Mouse (Mus musculus) neural tube, embryonic 12.5 days (tissue): ENCODE results near the gene Eprs. TPM values are rescaled to one million over a fixed set of nuclear protein-coding genes. Genes with fewer than 3 reads are reported as not detected.
A peak's percentile ranks its signal among the peaks of the same experiment; 100 is the strongest.
"Not testable (repeated sequence)": the region's sequence is repeated elsewhere in the genome, so short reads cannot be mapped to it uniquely, and the experiment has no call there.

Experiments
- ATAC-seq: fragments of 200-750 bp; cut with Nextera tagmentation; 2 replicates; pipeline ENCODE4 v1.8.0; 2017; ENCODE audit warnings: low read depth, mild to moderate bottlenecking, moderate TSS enrichment, moderate library complexity; ENCODE audit not compliant: low FRiP score
- H3K27ac ChIP-seq: fragments of 300-500 bp; sonication (generic); 2 replicates; pipeline ENCODE4 v1.5.1; 2016
- H3K27me3 ChIP-seq: fragments of 300-500 bp; sonication (generic); replicated peaks from 2 replicates; pipeline ENCODE4 v1.6.1; 2016; ENCODE audit warnings: mild to moderate bottlenecking
- H3K36me3 ChIP-seq: fragments of 300-500 bp; sonication (generic); 2 replicates; pipeline ENCODE4 v1.6.1; 2016; ENCODE audit warnings: mild to moderate bottlenecking
- H3K4me1 ChIP-seq: fragments of 300-500 bp; sonication (generic); 2 replicates; pipeline ENCODE4 v1.6.1; 2016
- H3K4me2 ChIP-seq: fragments of 300-500 bp; sonication (generic); replicated peaks from 2 replicates; pipeline ENCODE4 v1.6.1; 2016; ENCODE audit warnings: mild to moderate bottlenecking
- H3K4me3 ChIP-seq: fragments of 300-500 bp; sonication (generic); 2 replicates; pipeline ENCODE4 v1.5.1; 2016
- H3K9ac ChIP-seq: fragments of 300-500 bp; sonication (generic); 2 replicates; pipeline ENCODE4 v1.6.1; 2016; ENCODE audit warnings: mild to moderate bottlenecking
- H3K9me3 ChIP-seq: fragments of 300-500 bp; sonication (generic); 2 replicates; pipeline ENCODE4 v1.6.1; 2016; ENCODE audit warnings: mild to moderate bottlenecking
- WGBS: fragments of 180-500 bp; shearing (Covaris S2); methylation state at CpG from one replicate; pipeline ENCODE4 v1.1.7; 2016; 5-methylcytosine and 5-hydroxymethylcytosine counted together
- polyA plus RNA-seq: library from polyadenylated mRNA; unstranded; fragments of >200 nt; fragmentation: Nextera tagmentation; extraction: Ambion mirVana; gene quantifications from 2 replicates; pipeline ENCODE4 v1.2.1, GENCODE M21; 2016

Eprs gene
- polyA plus RNA-seq: 130 and 143 TPM in 2 replicates

GRCm38 (mm10) chr1:185362677-185363520 lies at the start of gene Eprs:
Gene Eprs (plus strand): TSS chr1:185363044.
- Histone ChIP-seq H3K27me3 (no peaks in the 10 kb centered on the region), H3K36me3 (peaks cover 13% of the 10 kb centered on the region), H3K27ac (peak within 1 kb of the TSS; percentile 82), H3K4me1 (peaks cover 21% of the 10 kb centered on the region), H3K4me2 (peak within 1 kb of the TSS; percentile 79), H3K4me3 (peak within 1 kb of the TSS; percentile 97), H3K9ac (peak within 1 kb of the TSS; percentile 90), H3K9me3 (no peaks in the 10 kb centered on the region)
- peak; percentile 95 for ATAC-seq
- WGBS: under 1% methylated on average over 92 of the region's 92 CpGs

GRCm38 (mm10) chr1:185314546-185314945 lies 48.3 kb upstream of the Eprs start:
- no peaks in the 10 kb centered on the region for H3K27me3 ChIP-seq
- ATAC-seq: no peak
- WGBS: 95% methylated on average over 4 of the region's 4 CpGs
- H3K9ac ChIP-seq: no peak overlapping the region
- no peaks in the 10 kb centered on the region for H3K9me3 ChIP-seq
- no peak overlapping the region for H3K4me2 ChIP-seq
- H3K4me3 ChIP-seq: no peak overlapping the region
- no peak overlapping the region for H3K27ac ChIP-seq
- H3K36me3 ChIP-seq: peaks cover 53% of the 10 kb centered on the region
- no peaks in the 10 kb centered on the region for H3K4me1 ChIP-seq

DNA sequence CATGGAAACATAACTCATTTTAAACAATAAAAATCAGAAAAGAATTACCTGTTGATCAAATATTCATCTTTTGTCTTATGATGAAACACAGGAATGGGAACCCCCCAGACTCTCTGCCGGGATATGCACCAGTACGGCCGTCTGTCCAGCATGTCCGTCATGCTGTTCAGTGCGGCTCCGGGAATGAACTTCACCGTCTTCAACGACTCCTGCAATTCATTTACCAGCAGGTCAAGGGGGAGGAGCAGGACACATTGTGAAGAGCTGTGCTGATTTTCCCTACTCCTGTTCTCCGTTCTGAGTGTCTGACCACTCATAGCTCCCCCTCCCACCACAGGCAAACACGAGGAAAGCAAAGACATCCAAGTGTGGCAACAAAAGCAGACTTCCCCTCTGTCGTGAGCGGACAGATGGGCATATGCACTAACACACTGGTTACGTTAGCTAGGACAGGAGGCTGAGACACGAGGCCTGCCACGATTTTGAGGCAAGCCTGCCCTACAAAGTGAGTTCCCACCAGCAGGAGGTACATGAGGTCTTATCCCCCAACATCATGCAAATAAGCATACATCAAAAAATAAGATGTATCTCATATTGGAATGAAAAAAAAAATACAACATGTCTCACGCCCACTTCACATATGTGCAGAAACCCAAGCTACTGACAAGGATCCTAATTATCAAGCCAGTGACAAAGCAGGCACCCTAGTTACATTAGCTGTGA lies 46.8 kb upstream of the Eprs start:
- Histone ChIP-seq H3K36me3 (peaks cover 63% of the 10 kb centered on the region), H3K4me2 (no peak overlapping the region), H3K4me3 (no peak overlapping the region), H3K9me3 (no peaks in the 10 kb centered on the region), H3K27ac (no peak overlapping the region), H3K9ac (no peak overlapping the region), H3K4me1 (no peaks in the 10 kb centered on the region), H3K27me3 (no peaks in the 10 kb centered on the region)
- no peak for ATAC-seq
- 87% methylated on average over 16 of the region's 16 CpGs for WGBS

GRCm38 (mm10) chr1:185327754-185328345 lies 35.0 kb upstream of the Eprs start:
- not testable (repeated sequence) for ATAC-seq, H3K4me3 ChIP-seq, H3K9ac ChIP-seq, H3K27me3 ChIP-seq, H3K27ac ChIP-seq, H3K9me3 ChIP-seq
- Histone ChIP-seq H3K4me1 (peaks cover 11% of the 10 kb centered on the region), H3K4me2 (peak overlapping the region; percentile 76), H3K36me3 (peaks cover 32% of the 10 kb centered on the region)
- 69% methylated on average over 3 of the region's 3 CpGs for WGBS

- Histone ChIP-seq H3K27ac (peak within 1 kb of the TSS; percentile 75), H3K9ac (peak within 1 kb of the TSS; percentile 87), H3K4me1 (peaks cover 14% of the 10 kb centered on the region), H3K36me3 (peaks cover 20% of the 10 kb centered on the region), H3K4me3 (peak within 1 kb of the TSS; percentile 89), H3K4me2 (peak within 1 kb of the TSS; percentile 76), H3K9me3 (no peaks in the 10 kb centered on the region), H3K27me3 (no peaks in the 10 kb centered on the region)
- peak; percentile 87 for ATAC-seq
- WGBS: under 1% methylated on average over 76 of the region's 76 CpGs
Observed at GRCm38 (mm10) chr1:185328721-185329610, 33.9 kb upstream of the Eprs start, which contains the start of gene Iars2. Gene Iars2 (minus strand): TSS chr1:185329396.

DNA sequence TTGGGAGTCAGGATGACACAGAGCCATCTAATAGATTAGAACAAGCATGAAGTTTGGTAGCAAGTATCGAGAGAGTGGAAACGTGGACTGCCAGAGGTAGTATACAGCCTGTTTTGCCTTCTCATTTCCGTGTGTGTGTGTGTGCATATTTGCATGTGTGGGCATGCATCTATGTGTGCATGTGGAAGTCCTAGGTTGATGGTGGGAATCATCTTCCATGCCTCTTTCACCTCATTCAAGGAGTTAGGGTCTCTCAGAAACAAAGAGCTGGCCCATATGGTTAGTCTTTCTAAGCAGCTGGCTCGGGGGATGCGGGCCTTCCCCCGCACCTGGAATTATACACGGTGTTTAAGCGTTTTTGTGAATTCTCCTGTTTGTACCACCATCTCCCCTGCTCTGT lies 33.0 kb upstream of the Eprs start:
- Histone ChIP-seq H3K9me3 (no peaks in the 10 kb centered on the region), H3K4me3 (no peak overlapping the region), H3K4me1 (peaks cover 14% of the 10 kb centered on the region), H3K4me2 (peak overlapping the region; percentile 76), H3K27me3 (no peaks in the 10 kb centered on the region), H3K9ac (no peak overlapping the region), H3K27ac (no peak overlapping the region), H3K36me3 (peaks cover 16% of the 10 kb centered on the region)
- no peak for ATAC-seq
- WGBS: 93% methylated on average over 8 of the region's 8 CpGs

- H3K9ac ChIP-seq: no peak overlapping the region
- H3K4me3 ChIP-seq: no peak overlapping the region
- peaks cover 17% of the 10 kb centered on the region for H3K4me1 ChIP-seq
- no peak for ATAC-seq
- peaks cover 9% of the 10 kb centered on the region for H3K36me3 ChIP-seq
- H3K27ac ChIP-seq: no peak overlapping the region
- H3K4me2 ChIP-seq: peak overlapping the region; percentile 72; the same call in 1 of the 2 replicates
- H3K27me3 ChIP-seq: no peaks in the 10 kb centered on the region
- WGBS: 55% methylated on average over 5 of the region's 5 CpGs
- no peaks in the 10 kb centered on the region for H3K9me3 ChIP-seq
Observed at GRCm38 (mm10) chr1:185331364-185331763, 31.5 kb upstream of the Eprs start.

DNA sequence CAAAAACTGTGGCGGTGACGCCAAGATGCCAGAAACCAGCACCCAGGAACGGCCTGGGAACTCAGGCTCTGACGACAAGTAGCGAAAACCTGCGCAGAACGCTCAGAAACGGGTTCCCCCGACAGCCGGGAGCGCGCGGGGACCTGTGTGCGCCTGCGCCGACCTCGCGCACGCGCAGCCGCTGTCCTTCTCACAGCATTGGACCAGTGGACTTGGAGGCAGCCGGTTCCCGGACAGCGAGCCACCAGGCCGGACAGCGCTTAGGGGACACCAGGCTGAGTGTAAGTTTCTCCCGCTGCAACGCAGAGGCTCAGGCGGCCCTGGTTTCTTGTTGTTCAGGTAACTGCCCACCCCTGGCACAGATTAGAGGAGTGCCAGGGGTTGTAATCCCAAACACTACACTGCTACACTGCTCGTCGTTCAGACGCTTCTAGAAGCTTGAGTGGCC lies 30.8 kb upstream of the Eprs start, which contains the start of gene Bpnt1:
TSS of gene Bpnt1 (plus strand) at position 167 of the 448 bp plus-strand sequence.
- Histone ChIP-seq H3K27me3 (no peaks in the 10 kb centered on the region), H3K4me1 (peaks cover 17% of the 10 kb centered on the region), H3K27ac (no peak within 1 kb of the TSS), H3K9ac (peak within 1 kb of the TSS; percentile 76), H3K36me3 (peaks cover 2% of the 10 kb centered on the region), H3K4me2 (peak within 1 kb of the TSS; percentile 72), H3K4me3 (peak within 1 kb of the TSS; percentile 64), H3K9me3 (no peaks in the 10 kb centered on the region)
- ATAC-seq: peak; percentile 83
- WGBS: under 1% methylated on average over 32 of the region's 32 CpGs

DNA sequence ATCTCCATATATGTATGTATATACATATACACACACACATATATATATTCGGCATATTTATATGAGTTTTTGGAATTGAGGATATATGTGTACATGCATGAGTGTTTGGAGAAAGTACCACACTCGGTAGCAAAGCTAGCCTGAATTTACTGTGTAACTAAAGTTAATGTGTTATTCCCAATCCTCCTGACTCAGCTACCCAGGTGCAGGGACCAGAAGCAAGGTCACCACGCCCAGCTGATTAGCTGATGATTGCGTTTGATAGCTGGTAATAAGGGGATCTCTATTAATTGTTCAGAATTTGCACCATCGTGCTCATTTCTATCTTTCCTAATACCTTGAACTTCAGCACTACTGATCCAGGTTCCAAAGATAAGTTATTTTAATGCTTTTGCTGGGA lies 29.2 kb upstream of the Eprs start:
- WGBS: 90% methylated on average over 5 of the region's 5 CpGs
- ATAC-seq: no peak
- Histone ChIP-seq H3K9me3 (no peaks in the 10 kb centered on the region), H3K36me3 (no peaks in the 10 kb centered on the region), H3K27ac (no peak overlapping the region), H3K4me1 (peaks cover 10% of the 10 kb centered on the region), H3K4me2 (no peak overlapping the region), H3K9ac (no peak overlapping the region), H3K27me3 (no peaks in the 10 kb centered on the region), H3K4me3 (no peak overlapping the region)

GRCm38 (mm10) chr1:185334136-185334535 lies 28.7 kb upstream of the Eprs start:
- Histone ChIP-seq H3K4me1 (peaks cover 10% of the 10 kb centered on the region), H3K27ac (no peak overlapping the region), H3K4me2 (no peak overlapping the region), H3K27me3 (no peaks in the 10 kb centered on the region), H3K4me3 (no peak overlapping the region), H3K9ac (no peak overlapping the region), H3K36me3 (no peaks in the 10 kb centered on the region; the same call in 1 of the 2 replicates), H3K9me3 (no peaks in the 10 kb centered on the region)
- WGBS: 90% methylated on average over 4 of the region's 4 CpGs
- no peak for ATAC-seq

GRCm38 (mm10) chr1:185335231-185335765 lies 27.5 kb upstream of the Eprs start:
- H3K4me2 ChIP-seq: no peak overlapping the region
- H3K9ac ChIP-seq: no peak overlapping the region
- no peaks in the 10 kb centered on the region for H3K27me3 ChIP-seq
- no peaks in the 10 kb centered on the region for H3K9me3 ChIP-seq
- no peak for ATAC-seq
- no peak overlapping the region for H3K27ac ChIP-seq
- H3K4me1 ChIP-seq: peaks cover 10% of the 10 kb centered on the region
- H3K36me3 ChIP-seq: peaks cover 6% of the 10 kb centered on the region
- H3K4me3 ChIP-seq: no peak overlapping the region
- WGBS: 73% methylated on average over 6 of the region's 6 CpGs
